Mouse (Mus musculus) embryonic stem cell, embryonic (primary cell): Measurements from ENCODE around the gene Pbx1.

Source experiments
- CTCF ChIA-PET, 4 experiments: fragments of 300-600 bp in 2 of 4; fragments of 350-600 bp in 2 of 4; sonication (Branson Sonifier 250); formaldehyde crosslinking; loops; one replicate each; lab custom pipeline; 2022; ENCODE audit warnings: inconsistent platforms in 2 of 4; lab: Charles Lee
- POLR2A ChIA-PET, 4 experiments: fragments of 300-600 bp in 2 of 4; fragments of 350-600 bp in 2 of 4; sonication (Branson Sonifier 250); formaldehyde crosslinking; loops; one replicate each; lab custom pipeline; 2022; ENCODE audit warnings: antibody characterized with exemption in 4 of 4, inconsistent platforms in 1 of 4; lab: Charles Lee

The Pbx1 gene

DNA sequence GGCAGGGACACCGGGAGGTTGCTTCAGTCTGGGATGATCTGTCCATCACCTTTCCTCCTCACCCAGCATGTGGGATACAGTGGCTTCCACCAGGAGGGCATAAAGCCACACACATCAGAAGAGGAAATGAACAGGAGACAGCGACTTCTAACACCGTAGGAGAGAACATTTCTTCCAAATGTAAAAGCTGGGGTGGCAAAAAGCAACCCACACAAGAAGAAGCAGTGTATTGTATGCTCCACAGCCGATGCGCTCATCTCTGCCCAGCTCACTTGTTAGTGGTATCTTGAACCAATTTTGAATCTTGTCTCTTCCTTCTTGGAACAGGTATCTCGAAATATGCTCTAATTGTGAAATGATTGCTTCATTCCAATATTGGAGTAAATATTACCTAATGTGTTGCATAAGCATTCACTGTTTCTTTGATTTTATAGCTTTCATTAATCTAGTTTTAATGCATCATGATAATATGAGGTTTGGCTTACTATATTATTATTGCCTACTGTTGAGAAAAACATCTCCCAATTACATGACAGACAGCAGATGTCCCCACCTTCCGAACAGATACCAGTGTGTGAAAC lies 95.7 kb downstream of the Pbx1 start:
- POLR2A ChIA-PET: interaction anchor here in 1 of 4 experiments (1.4 kb wide), 1 partner anchor 21 kb away, joined by 3 read pairs; no protein-coding TSS in a partner anchor

DNA sequence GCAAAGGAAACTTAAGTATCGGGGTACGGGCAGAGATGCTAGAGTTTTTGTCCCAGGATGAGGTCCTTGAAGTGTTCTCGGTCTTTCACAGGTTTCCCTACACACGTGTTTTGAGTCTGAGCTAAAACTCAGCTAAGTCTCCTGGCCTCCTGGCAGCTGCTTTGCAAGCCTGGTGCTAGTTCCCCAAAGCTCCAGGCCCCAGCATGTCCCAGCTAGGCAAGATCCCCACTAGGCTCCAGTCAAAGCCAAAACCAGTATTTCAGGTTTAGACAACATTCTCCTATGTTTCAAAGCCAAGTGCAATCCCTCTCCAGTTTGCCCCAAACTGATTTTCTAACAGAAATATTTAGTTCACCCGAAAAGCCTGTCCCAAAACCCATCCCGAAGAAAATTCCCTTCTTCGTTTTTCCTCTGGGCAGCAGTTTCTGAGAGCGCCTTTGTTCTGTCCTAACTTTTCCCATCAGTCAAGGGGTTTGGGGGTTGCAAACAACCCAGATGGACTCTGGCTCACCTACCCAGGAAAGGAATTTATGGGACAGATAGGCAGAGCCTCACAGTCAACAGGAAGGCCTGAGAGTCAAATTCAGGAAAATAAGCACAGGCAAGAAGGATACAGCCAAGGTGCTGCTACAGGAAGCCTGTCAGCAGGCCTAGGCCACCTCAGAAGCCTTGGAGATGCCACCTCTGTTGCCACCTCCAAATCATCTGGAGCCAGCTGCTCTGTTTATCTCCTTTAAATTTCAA lies 97.1 kb downstream of the Pbx1 start:
- ChIA-PET POLR2A (no interaction called here), CTCF (interaction anchor here in 1 of 4 experiments (0.6 kb wide), 1 partner anchor 393 kb away, joined by 8 read pairs; no protein-coding TSS in a partner anchor)

More for the DNA sequence above, 95.7 kb downstream of the Pbx1 start:
- CTCF ChIA-PET: interaction anchor here in 1 of 4 experiments (0.6 kb wide), 1 partner anchor 1791 kb away, joined by 3 read pairs; no protein-coding TSS in a partner anchor

GRCm38 (mm10) chr1:168332056-168332455 lies 100.0 kb downstream of the Pbx1 start:
- POLR2A ChIA-PET: no interaction called here
- CTCF ChIA-PET: no interaction called here

DNA sequence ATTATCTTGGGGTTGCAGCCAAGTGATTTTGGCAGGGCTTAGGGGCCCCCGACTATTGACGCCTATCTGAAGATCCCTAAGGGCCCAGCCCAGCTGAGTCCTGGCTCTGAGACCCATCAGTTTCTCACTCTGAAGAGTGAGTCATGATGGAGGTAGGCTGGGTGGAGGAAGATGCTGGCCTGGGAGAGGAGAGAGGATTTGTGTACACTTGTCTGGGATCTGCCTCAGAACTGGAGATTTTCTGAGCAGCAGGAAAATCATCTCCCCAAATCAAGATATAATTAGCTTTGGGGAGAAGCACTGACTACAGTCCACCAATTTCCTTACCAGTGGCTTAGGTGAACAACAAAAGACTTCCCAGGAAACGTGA lies 103.8 kb downstream of the Pbx1 start:
- ChIA-PET POLR2A (no interaction called here), CTCF (interaction anchor here in 1 of 4 experiments (0.6 kb wide), 1 partner anchor 257 kb away, joined by 3 read pairs; no protein-coding TSS in a partner anchor)

DNA sequence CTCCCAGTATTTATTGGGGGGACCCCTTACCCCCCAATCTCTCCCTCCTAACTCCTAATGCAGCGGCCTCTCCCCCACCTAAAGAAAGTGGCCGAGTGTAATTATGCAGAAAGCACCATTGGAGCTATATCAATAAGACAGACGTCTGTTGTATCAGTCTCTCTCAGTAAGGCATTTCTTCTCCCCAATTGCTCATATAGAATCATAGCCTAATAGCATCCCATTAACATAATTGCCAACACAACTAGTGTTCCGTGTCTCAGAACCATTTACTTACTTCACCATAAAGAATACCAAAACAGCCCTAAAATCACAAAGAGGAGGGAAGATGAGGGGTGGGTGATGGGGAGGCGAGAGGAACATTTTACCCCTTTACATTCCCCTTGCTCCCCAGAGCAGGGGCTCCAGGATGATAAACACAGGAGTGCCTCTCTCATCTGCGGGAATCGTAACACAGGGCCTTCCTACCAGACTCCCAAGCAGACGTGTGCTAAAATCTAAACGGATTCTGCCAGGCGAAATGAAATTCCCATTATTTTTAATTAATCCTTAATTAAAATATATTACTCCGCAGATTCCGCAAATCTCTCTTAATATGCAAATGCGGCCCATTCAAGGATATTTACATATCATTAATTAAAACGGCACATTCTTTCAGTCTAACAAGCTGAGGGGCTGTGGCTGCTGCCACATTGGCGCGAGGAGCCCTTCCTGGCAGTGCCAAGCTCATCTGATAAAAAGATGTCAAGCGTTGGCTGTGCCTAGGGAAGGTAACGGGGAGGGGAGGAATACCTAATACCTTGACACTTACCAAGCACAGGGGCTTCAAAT lies 104.5 kb downstream of the Pbx1 start:
- CTCF ChIA-PET: no interaction called here
- POLR2A ChIA-PET: no interaction called here

GRCm38 (mm10) chr1:168325786-168326185 lies 106.3 kb downstream of the Pbx1 start:
- ChIA-PET POLR2A (no interaction called here), CTCF (interaction anchor here in 1 of 4 experiments (0.6 kb wide), 1 partner anchor 8 kb away, joined by 3 read pairs; no protein-coding TSS in a partner anchor)

DNA sequence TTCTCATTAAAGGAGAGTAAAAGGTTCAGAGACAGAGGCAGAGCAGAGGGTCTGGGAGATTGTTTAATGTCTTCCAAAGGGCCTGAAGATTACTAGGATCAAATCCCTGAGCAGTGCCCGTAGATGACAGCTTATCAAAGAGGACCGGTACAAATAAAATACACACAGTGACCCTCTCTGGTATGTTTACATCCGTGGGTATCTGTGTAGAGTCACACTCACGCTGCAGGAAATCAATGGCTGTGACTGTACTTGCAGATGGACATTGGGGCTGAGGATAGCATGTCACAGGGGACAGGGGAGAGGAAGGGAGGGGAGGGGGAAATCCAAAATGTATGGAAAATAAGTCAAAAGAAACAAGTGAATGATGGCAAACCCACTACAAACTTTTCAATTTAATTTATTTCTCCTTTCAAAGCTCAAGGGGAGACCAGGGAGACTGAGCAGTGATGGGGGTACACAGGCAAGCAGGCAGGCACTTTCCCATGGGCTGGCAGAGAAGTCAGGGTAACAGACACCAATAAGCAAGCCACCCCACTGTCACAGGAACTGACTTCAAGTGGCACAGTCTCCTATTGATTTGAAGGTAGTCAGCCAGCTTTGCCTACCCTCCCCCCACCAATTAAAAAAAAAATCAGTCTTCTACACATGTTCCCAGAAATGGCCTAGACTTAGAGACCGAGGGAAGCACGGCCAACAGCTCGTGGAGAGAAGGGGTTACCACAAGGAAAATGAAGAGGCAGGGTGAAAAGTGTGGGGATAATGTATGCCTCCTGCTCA lies 107.6 kb downstream of the Pbx1 start:
- CTCF ChIA-PET: no interaction called here
- POLR2A ChIA-PET: interaction anchor here in 1 of 4 experiments (1.6 kb wide), 1 partner anchor 34 kb away, joined by 3 read pairs; no protein-coding TSS in a partner anchor

DNA sequence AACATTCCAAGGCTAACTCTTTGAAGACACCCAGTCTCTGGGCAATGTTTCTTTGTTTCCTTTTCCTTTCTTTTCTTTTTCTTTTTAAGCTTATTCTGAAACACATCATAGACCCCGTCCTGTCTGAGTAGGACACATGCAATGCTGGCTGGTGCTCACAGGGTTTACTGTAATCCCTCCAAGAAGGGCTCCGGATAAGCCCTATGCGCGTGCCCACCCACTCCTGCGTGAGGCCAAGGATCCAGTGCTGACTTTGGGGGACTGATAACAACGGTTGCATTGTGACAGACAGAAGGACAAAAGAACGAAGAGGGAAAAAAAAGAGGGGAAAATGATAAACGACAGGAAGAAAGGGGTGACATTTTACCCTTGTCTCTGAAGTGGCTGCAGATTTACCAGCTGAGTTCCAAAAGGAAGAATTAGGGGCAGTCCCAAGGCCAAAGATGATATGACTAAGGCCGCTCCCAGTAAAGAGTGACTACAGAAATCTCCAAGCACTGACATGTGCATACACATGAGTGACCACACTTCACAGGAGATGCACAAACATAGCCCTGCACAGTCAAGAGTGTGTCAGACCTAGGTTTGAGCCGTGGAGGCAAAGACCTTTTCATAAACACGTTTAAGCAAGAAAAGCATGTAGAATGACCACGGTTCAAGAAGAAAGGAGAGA lies 108.5 kb downstream of the Pbx1 start:
- ChIA-PET CTCF (interaction anchor here in 3 of 4 experiments (0.6 to 1.0 kb wide), 4 partner anchors 109 to 1172 kb away, joined by 3 to 6 read pairs (median 4); no protein-coding TSS in a partner anchor), POLR2A (interaction anchor here in 1 of 4 experiments (1.6 kb wide), 1 partner anchor 35 kb away, joined by 3 read pairs; no protein-coding TSS in a partner anchor)

DNA sequence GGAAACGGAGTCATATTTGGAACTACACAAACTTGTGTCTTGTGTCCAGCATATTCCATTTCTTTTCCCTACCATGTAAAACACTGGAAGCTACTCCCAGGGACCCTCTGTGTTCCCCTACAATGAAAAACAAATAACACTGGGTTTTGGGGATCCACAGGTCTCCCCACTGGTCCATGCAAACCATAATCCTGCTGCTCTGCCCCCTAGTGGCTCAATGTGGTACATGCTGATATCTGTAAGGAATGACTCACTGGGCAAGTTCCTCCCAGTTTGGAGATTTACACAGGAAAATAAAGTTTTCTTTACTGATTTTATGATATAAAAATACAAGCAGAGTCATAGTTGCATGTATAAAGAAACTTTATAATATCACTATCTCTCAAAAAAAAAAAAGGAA lies 109.2 kb downstream of the Pbx1 start:
- POLR2A ChIA-PET: interaction anchor here in 1 of 4 experiments (1.6 kb wide), 1 partner anchor 35 kb away, joined by 3 read pairs; no protein-coding TSS in a partner anchor
- CTCF ChIA-PET: interaction anchor here in 3 of 4 experiments (0.6 to 0.7 kb wide), 3 partner anchors 132 to 1172 kb away, joined by 3 to 6 read pairs (median 5); no protein-coding TSS in a partner anchor

GRCm38 (mm10) chr1:168319695-168320094 lies 112.4 kb downstream of the Pbx1 start:
- POLR2A ChIA-PET: no interaction called here
- CTCF ChIA-PET: no interaction called here

- ChIA-PET CTCF (no interaction called here), POLR2A (no interaction called here)
Observed at GRCm38 (mm10) chr1:168318899-168319469, 113.1 kb downstream of the Pbx1 start.

DNA sequence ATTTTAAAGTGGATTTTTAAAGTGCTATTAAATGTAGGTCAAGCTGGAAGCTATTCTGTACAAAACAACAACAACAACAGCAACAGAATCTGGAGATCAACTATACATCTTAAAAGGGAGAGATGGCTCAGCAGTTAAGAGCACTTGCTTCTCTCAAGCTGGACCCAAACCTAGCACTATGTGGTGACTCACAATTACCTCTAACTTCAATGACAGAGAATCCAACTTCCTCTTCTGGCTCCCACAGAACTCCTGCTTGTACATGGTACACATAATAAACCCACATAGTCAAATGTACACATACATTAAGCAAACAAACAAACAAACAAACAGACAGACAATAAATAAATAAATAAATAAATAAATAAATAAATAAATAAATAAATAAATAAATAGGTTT lies 118.3 kb downstream of the Pbx1 start:
- POLR2A ChIA-PET: no interaction called here

GRCm38 (mm10) chr1:168312710-168313447 lies 119.2 kb downstream of the Pbx1 start:
- POLR2A ChIA-PET: no interaction called here
- CTCF ChIA-PET: no interaction called here

More for the DNA sequence above, 118.3 kb downstream of the Pbx1 start:
- CTCF ChIA-PET: no interaction called here

GRCm38 (mm10) chr1:168309101-168309521 lies 123.0 kb downstream of the Pbx1 start:
- CTCF ChIA-PET: no interaction called here
- POLR2A ChIA-PET: no interaction called here

DNA sequence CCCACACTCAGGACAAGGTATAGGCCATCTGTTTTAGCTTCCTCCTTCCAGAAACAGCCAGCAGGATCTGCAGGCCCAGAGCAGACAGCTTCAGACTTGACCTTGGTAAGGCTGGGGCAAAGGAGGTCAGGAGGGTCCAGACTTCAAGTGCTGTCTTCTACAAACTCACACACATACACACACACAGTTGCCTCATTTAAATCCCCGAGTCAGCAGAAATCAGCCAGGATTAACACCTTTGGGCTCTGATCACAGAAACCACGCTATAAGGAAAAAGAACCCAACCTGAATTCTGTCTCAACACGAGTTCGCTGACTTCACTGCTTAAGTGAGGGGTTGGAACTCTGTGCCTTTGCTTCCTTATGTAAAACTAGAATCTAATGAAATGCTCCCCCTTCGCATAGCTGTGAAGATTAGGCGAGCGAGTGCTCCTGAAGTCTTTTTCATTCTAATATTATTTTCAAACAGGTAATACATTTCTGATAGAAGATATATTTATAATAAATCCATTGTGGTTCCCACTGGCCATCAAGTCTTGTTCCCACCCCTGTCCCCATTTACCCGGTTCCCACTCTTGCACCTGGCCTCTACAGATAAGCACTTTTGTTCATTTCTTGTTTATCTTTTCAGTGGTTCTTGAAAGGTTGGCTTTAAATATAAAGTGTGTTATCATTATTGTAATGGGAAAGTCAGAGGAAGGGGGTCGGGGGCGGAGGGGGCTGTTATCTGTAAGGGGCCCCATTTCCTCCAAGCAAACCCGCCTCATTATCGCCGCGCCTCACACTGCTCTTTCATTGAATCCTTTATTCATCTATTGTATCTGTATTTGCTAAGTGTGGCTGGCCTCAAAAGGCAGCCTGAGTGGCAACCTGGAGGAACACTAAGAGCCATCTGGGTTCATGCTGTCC lies 124.5 kb downstream of the Pbx1 start:
- CTCF ChIA-PET: no interaction called here
- POLR2A ChIA-PET: no interaction called here

DNA sequence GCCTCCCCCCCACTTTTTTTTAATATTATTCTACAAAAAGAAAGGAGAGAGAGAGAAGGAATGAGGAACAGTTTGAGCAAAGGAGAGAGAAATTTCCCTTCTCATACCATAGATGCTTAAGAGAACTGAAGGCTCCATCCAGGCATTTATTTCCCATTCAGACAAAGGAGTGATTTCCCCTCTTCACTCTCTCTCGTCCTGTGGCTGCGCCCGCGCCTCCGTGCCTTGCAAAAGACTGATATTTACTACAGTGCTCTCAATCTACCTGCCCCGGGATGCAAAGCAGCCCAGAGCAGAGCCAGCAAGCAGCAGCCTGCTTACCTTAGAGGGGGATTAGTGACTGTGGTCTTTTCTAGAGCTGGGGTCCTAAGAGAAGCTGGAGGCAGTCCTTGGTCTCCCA lies 131.6 kb downstream of the Pbx1 start:
- CTCF ChIA-PET: interaction anchor here in 2 of 4 experiments (1.0 to 1.1 kb wide), 2 partner anchors 9 to 80 kb away, joined by 3 read pairs; no protein-coding TSS in a partner anchor
- POLR2A ChIA-PET: no interaction called here
